Mouse (Mus musculus) layer of hippocampus, adult 2 months (tissue): ENCODE measurements around the gene Srebf1. TPM values are rescaled to one million over a fixed set of nuclear protein-coding genes. Genes with fewer than 3 reads are reported as not detected.

Experiments used
- DNase-seq, 2 experiments: peaks; one replicate each; pipeline ENCODE4 v3.0.0; 2022; ENCODE audit warnings: low spot score in 2 of 2
- H3K27ac ChIP-seq: fragments of 200-600 bp; 2 replicates; pipeline ENCODE4 v1.8.1; 2022
- H3K4me3 ChIP-seq: fragments of 200-600 bp; 2 replicates; pipeline ENCODE4 v1.8.1; 2022; ENCODE audit warnings: mild to moderate bottlenecking
- CTCF ChIP-seq: fragments of 200-600 bp; conservative IDR thresholded peaks from 2 replicates; pipeline ENCODE4 v1.8.1; 2022; ENCODE audit warnings: antibody characterized with exemption, mild to moderate bottlenecking, moderate library complexity
- total RNA-seq, 2 experiments: library from RNA; stranded (reverse); gene quantifications; 2 replicates each; pipeline ENCODE4 v1.2.3; 2021

The Srebf1 gene
- total RNA-seq, 2 experiments from 2014 or later = 64.2 to 70.8 TPM

- H3K27ac ChIP-seq = peak overlapping the region; percentile 90
- TF ChIP-seq CTCF = no peak
- peak; percentile 86 to 89 for DNase-seq
- H3K4me3 ChIP-seq = peak overlapping the region; percentile 57
Observed at GRCm38 (mm10) chr11:60210305-60210724, 12.1 kb downstream of the Srebf1 start.

- no peak for DNase-seq
- Histone ChIP-seq H3K27ac (peak overlapping the region; percentile 90), H3K4me3 (peak overlapping the region; percentile 57)
- TF ChIP-seq CTCF = no peak
Observed at GRCm38 (mm10) chr11:60209933-60210249, 12.5 kb downstream of the Srebf1 start.

GRCm38 (mm10) chr11:60209217-60209932 is 13.0 kb downstream of the Srebf1 start:
- peak overlapping the region; percentile 90 for H3K27ac ChIP-seq
- DNase-seq = peak; percentile 82 to 86
- peak; percentile 21 for TF ChIP-seq CTCF
- peak overlapping the region; percentile 57 for H3K4me3 ChIP-seq

DNA sequence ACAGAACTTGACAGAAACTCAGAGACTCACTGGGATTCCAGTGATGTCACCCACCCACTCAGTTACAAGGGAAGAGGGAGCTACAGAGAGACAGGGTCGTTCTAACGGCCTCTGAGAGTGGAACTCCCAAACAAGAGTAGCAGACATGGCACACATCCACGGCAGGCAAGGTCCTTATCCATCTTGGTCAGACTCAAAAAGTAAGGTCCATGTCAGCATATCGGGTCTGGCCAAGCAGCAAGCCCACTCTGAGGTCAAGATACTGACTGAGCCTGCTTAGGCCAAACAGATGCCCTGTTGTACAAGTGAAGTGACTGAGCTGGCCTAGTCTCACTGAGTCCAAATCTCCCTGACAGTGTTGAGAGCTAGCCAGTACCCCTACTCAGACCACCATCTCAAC is 13.7 kb downstream of the Srebf1 start:
- DNase-seq = no peak
- Histone ChIP-seq H3K4me3 (peak overlapping the region; percentile 57), H3K27ac (peak overlapping the region; percentile 90)
- no peak for TF ChIP-seq CTCF

- TF ChIP-seq CTCF = no peak
- H3K4me3 ChIP-seq = peak overlapping the region; percentile 57
- DNase-seq = no peak
- H3K27ac ChIP-seq = peak overlapping the region; percentile 90; the same call in 1 of the 2 replicates
Observed at GRCm38 (mm10) chr11:60208201-60208600, 14.2 kb downstream of the Srebf1 start.

- no peak overlapping the region for H3K27ac ChIP-seq
- TF ChIP-seq CTCF = no peak
- DNase-seq = no peak
- H3K4me3 ChIP-seq = no peak overlapping the region
Observed at GRCm38 (mm10) chr11:60206207-60206606, 16.2 kb downstream of the Srebf1 start.

GRCm38 (mm10) chr11:60205026-60205425 is 17.4 kb downstream of the Srebf1 start:
- TF ChIP-seq CTCF = no peak
- Histone ChIP-seq H3K27ac (no peak overlapping the region), H3K4me3 (no peak overlapping the region)
- DNase-seq = no peak

DNA sequence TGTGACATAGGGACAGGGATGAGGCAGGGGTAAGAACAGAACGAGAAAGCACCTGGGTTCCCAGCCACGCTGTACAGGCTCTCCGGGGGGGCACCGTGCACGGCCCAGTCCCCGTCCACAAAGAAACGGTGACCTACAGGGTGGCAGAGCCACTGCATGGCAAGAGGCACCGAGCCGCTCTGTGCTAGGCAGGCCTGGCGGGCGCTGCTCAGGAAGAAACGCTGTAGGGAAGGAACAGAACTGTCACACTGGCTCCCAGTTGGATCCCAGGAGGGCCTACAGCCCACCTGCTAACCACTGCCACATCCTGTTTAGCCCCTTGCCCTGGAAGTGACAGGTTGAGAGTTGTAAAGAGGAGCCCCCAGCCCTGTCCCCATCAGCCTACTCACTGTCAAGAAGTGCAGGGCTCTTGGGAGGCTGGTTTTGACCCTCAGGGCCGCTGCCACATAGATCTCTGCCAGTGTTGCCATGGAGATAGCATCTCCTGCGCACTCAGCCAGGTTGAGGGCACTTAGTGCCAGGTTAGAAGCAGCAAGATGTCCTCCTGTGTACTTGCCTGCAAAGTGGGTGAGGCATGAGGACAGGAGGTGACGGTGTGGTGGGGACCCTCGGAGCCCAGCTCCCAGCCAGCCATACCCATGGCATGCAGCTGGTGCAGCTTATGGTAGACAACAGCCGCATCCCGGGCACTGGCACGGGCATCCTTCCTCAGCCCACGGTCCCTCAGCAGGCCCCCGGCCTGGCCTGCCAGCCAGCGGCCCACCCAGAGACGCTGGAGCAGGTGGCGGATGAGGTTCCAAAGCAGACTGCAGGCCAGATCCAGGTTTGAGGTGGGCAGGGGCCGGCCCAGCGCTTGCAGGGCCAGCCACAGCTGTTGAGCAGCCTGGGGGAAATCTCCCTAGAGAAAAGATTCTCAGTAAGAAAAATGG is 19.4 kb downstream of the Srebf1 start:
- TF ChIP-seq CTCF = no peak
- H3K4me3 ChIP-seq = no peak overlapping the region
- peak overlapping the region; percentile 20; the same call in 1 of the 2 replicates for H3K27ac ChIP-seq
- DNase-seq = no peak

DNA sequence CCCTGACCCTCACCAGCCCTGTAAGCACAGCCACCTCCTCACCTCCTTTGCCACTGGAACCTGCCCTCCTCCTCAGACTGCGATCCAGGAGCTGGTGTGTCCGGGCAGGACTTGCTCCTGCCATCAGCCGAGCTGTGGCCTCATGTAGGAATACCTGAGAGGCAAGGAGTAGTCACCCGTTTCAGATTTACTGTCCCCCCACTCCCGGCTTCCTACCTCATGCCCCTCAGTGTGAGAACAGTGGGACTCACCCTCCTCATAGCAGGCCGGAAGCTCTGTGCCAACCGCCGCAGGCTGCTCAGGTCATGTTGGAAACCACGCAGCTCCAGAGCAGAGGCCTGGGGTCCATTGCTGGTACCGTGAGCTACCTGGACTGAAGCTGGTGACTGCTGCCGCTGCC is 22.0 kb downstream of the Srebf1 start:
- H3K27ac ChIP-seq = peak overlapping the region; percentile 67
- DNase-seq = no peak
- no peak overlapping the region for H3K4me3 ChIP-seq
- no peak for TF ChIP-seq CTCF

DNA sequence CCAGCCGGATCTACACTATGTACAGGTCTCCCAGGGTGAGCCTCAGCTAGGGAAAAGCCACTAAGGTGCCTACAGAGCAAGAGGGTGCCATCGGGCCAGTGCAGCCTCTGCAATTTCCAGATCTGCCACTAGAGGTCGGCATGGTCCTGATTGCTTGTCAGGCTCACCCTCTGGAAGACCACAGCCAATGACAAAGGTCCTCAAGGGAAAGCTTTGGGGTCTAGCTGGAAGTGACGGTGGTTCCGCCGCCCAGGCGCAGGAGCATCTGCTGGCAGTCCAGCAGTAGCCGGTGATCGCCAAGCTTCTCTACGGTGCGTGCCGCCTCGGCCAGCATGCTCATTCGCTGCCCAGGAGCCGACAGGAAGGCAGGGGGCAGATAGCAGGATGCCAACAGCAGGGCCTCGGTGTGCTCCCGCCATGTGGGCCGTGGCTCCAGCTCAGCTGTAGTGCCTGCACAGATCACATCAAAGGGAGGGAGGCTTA is 22.6 kb downstream of the Srebf1 start:
- peak overlapping the region; percentile 67 for H3K27ac ChIP-seq

DNA sequence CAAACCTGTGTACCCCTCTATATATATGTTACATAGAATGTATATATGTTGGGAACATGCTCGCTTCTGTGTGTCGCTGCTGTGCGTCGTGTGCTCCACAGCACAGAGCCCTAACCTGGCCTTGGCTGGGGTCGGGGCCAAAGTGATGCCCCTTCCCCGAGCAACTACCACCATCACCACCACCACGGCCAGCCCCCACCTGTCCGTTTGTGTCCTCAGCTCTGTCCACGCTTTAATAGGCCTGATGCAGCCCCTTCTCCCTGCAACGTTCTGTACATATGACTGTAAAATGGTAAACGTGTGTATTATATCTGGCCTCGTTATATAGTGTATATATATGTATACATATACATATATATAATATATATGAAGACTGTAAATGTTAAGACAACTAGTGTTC is 23.7 kb downstream of the Srebf1 start:
- DNase-seq = no peak
- no peak for TF ChIP-seq CTCF
- Histone ChIP-seq H3K27ac (peak overlapping the region; percentile 55), H3K4me3 (no peak overlapping the region)

More for the DNA sequence above, 22.6 kb downstream of the Srebf1 start:
- H3K4me3 ChIP-seq = peak overlapping the region; percentile 1; the same call in 1 of the 2 replicates
- peak; percentile 100 for TF ChIP-seq CTCF
- DNase-seq = peak; percentile 90 to 95

DNA sequence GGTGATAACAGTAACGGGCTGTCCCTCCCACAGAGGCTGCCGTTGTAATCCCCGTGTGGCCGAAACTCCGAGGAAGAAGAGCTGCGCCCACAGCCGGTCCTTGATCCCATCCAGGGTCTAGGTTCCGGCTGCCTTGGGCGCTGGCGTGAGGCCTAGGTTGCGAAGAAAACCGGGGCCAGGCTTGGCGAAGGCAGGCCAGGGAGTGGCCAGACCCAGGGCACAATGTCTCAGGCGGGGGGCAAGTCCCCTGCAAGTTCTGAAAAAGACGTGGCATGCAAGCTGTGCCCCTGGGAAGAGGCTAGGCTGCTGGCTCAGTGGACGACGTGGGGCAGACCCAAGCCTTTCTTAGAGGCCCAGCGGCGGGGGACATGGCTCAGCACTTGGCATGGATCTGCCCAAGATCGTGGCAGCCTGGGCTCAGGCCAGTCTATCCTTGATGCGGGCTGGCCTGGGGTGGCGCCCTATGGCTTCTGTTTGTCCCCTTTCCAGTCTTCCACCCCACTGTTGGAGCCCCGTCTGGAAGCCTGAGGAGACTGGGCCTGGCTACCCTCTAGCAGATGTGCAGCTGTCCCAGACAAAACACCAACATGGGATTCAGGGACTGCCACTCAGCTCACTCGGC is 24.3 kb downstream of the Srebf1 start:
- DNase-seq = no peak
- Histone ChIP-seq H3K4me3 (no peak overlapping the region), H3K27ac (peak overlapping the region; percentile 55)
- no peak for TF ChIP-seq CTCF

DNA sequence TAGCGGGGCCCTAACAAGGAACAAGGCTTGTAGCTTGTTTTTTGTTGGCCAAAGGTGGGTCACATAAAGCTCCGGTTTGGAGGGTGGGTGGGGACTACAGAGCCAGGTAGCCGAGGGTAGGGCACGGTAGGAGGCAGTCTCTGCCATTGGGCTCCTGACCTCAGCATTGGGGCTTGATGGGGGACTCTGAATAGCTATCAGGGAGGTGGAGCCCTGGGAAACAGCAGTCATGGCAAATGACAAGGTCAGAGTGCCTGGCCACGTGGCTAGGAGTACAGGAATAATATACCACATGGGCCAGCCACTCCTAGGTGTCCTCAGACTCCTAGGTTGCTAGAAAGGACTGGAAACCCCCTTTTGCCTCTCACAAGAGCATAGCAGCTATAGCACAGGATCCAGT is 26.0 kb downstream of the Srebf1 start:
- Histone ChIP-seq H3K27ac (no peak overlapping the region), H3K4me3 (no peak overlapping the region)
- no peak for TF ChIP-seq CTCF
- DNase-seq = no peak
